Mouse (Mus musculus) embryo, embryonic 9.5 days (tissue): ENCODE measurements around the gene Rbm4b.
A peak's percentile ranks its signal among the peaks of the same experiment; 100 is the strongest.
"Not testable (repeated sequence)": the region's sequence is repeated elsewhere in the genome, so short reads cannot be mapped to it uniquely, and the experiment has no call there.

ENCODE experiments used
- DNase-seq: peaks from one replicate; pipeline ENCODE4 v3.0.0-alpha.2; 2017; ENCODE audit errors: extremely low spot score

The Rbm4b gene

DNA sequence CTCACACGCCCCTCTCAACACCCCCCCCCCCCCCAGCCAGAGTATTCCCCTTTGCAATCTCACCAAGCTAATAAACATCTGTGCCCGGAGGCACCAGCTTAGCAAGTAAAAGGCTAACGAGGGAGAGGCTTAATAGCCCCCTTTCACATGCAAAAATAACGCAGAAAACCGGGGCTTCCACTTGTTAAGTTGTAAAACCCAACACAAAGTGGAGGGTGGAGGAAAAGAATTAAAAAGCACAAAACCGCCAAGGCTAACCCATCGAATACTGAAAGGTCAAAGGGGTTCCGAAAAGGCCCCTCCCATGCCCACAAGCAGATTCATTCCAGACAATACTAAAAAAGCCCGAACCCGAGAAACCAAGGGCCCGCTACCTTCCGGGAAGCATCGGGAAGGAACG, 54.0 kb downstream of the Rbm4b start:
- no peak for DNase-seq

DNA sequence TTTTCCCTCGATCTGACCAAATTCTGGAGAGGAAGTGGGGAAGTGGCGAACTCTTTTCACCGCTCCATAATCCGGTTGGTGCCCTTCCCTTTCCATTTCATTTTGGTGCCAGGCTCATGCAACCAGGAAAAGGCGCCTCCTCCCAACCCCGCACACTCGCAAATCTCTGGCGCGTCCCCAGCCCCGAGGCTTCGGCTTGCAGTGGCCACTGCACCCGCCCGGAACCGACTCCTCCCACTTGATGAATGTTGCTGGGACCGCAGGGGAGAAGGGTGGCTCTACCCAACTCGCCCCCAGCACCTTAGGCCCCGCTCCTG, 54.4 kb downstream of the Rbm4b start:
- no peak for DNase-seq

DNA sequence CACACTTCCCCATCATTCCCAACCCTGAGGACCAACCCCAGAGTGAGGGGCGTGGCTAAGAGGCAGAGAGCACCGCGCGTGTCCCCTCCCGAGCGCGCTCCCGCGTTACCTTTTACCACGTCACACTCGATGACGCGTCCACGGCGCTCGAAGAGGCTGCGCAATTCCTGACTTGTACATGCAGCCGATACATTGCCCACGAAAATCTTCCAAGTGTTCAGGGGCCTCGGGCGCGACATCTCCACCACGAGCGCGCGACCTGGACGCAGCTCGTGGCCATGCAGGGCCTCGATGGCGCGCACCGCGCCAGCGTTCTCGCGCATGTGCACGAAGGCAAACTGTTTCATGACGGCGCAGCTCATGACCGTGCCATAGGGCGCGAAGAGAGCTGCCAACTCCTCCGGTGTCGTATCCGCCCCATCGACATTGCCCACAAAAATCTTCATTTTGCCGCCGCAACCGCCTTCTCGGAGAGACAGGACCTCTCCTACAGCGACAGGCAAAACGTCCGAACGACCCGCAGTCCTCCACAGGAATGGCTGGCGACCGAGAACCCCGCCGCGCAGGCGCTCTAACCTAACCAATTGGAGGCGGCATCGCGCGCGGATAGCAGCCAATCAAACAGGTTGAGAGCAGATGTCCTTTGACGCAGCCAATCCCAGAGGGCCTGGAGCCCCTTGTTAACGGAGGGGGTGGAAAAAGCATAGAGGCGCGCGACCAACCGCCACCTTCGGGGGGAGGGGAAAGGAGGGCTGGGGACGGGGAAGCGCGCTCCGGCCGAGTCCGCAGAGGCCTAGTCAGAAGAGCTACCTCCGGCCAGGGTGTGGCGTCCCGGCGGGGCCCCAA, 55.0 kb downstream of the Rbm4b start, which contains the start of the genes Gm21992 and Rbm14:
Gm21992 (minus strand) TSS at position 550 of the 846 bp plus-strand sequence.
Rbm14 (minus strand) TSS at position 572 of the 846 bp plus-strand sequence.
- DNase-seq, result peak; percentile 96

DNA sequence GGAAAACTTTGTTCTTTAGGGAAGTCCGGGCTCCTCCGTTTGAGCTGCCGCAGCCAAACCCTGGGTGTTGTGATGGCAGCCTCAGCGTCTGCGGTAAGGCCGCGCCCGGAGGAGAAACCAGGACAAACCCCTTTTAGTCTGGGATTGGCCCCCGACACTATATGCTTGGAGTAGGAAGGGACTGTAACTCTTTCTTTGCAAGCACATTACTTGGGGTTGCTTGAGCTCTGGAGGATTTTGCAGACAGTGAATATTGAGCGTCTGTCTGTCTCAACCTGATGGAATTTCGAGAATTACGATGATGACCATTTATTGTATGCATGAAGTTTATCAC, 55.6 kb downstream of the Rbm4b start:
- no peak for DNase-seq

DNA sequence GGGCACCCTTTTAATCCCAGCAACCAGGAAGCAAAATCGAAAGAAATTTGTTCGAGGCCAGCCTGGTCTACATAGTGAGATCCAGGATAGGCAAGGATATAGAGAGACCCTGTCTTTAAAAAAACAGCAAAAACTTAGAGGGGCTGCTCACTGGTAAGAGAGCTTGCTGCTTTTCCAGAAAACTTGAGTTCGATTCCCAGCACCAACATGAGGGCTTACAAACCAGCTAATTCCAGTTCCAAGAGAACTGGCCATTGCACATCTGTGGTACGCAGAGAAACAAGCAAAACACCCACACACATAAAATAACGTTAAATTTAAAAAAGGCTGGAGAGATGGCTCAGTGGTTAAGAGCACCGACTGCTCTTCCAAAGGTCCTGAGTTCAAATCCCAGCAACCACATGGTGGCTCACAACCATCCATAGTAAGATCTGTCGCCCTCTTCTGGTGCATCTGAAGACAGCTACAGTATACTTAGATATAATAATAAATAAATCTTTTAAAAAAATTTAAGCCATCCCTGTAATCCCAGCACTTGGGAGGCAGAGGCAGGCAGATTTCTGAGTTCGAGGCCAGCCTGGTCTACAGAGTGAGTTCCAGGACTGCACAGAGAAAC, 56.1 kb downstream of the Rbm4b start:
- DNase-seq, result not testable (repeated sequence)

DNA sequence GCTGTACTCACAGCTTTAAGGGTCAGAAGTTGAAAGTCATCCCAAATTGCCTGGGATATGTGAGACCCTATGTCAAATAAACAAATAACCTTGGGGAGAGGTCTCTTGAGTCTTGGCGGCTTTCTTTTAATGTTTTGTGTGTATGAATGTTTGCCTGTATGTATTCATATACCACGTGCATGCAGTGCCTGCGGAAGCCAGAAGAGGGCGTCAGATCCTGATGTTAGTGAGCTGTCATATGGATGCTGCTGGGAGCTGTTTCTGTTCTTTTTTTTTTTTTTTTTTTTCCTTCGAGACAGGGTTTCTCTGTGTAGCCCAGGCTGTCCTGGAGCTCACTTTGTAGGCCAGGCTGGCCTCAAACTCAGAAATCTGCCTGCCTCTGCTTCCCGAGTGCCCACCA, 56.7 kb downstream of the Rbm4b start:
- DNase-seq, result no peak
